Mouse (Mus musculus) MEL (cell line): ENCODE measurements at regions not wholly inside any gene's neighbourhood (a gene's known extent, or its start where the extent isn't known, plus 50 kb on each side); places are given as distances from the start of the nearest gene placed in this dataset.

ENCODE experiments used
- HCFC1 ChIP-seq: IDR thresholded peaks from 2 replicates; pipeline ENCODE4 v1.6.1; 2012; ENCODE audit warnings: low read depth, mild to moderate bottlenecking, inconsistent platforms, low read length, improper control_type of control experiment, moderate library complexity
- USF1 ChIP-seq: IDR thresholded peaks from 2 replicates; pipeline ENCODE4 v1.6.1; 2014; ENCODE audit warnings: low read depth, mild to moderate bottlenecking, inconsistent platforms, low read length, improper control_type of control experiment, moderate library complexity

DNA sequence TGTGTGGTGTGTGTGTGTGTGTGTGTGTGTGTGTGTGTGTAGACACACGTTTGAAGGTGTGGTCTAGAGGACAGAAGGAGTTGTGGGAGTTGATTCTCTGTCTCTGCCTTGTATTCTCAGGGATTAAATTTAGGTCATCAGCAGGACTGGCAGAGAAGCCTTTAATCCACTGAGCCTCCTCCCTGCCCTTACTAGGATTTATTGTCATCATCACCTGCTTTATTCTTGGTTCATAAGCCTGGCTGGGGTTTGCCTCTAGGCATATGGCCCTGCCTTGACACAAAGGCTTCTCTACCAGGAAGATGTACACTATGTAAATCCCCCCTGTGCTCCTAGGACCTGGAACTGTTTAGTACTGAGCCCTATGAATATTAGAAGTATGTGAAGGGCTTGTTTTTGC lies 433.6 kb upstream of the Gulo start:
- TF ChIP-seq USF1 (no peak), HCFC1 (no peak)
